Mouse (Mus musculus): ENCODE data around the gene Map7d1.

- no peak for TF ChIP-seq CTCF (IDR thresholded peaks at IDR 0.05; ENCODE audit: low read depth)
- TF ChIP-seq EP300 (optimal IDR thresholded peaks at IDR 0.05), result no peak
Observed at GRCm38 (mm10) chr4:126197485-126197884, 58.7 kb downstream of the Map7d1 start.
